In the genomic region with DNA sequence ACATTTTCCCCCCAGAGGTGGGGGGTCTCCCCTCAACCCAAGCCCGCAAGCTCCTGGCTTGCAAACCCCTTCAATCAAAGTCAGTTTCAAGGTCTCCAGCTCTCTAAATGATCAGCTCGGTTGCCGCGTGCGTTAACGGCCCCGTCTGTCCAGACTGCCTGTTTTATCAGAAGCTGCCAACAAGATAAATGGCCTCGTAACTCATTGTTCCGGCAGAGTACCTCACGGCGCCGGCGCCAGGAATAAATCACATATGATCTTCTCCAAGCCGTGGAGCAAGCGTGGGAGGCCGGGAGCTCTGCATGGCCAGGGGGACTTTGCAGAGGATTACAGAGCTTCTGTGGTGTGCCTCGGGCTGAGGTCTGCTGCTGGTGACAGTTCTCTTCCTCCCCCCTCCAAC, we compare ENCODE assay signal across 8 mouse cellular contexts.
DNase-seq lines count a peak whose midpoint lies in the region; ATAC-seq and TF ChIP-seq lines count a peak whose summit lies in the region.

No protein-coding gene starts in this region.

- TF ChIP-seq CTCF in forebrain, postnatal 0 days (IDR thresholded peaks at IDR 0.05; ENCODE audit: low read depth): no peak

- H3K4me2 ChIP-seq in heart, embryonic 12.5 days: peak overlapping the region; percentile 22
- no peak overlapping the region for H3K4me2 ChIP-seq in forebrain, postnatal 0 days (ENCODE audit: low read depth)
- peak overlapping the region; percentile 20; the same call in 1 of the 2 replicates for H3K4me2 ChIP-seq in limb, embryonic 13.5 days (replicated peaks)

- no peaks in the 10 kb centered on the region for H3K36me3 ChIP-seq in heart, embryonic 12.5 days
- H3K36me3 ChIP-seq in forebrain, postnatal 0 days (ENCODE audit: insufficient read depth): no peaks in the 10 kb centered on the region
- H3K36me3 ChIP-seq in limb, embryonic 13.5 days: no peaks in the 10 kb centered on the region

- H3K9me3 ChIP-seq in heart, embryonic 12.5 days (replicated peaks): no peaks in the 10 kb centered on the region
- H3K9me3 ChIP-seq in forebrain, postnatal 0 days (ENCODE audit: low read length): no peaks in the 10 kb centered on the region
- H3K9me3 ChIP-seq in limb, embryonic 13.5 days: no peaks in the 10 kb centered on the region

- peaks cover 50% of the 10 kb centered on the region for H3K4me1 ChIP-seq in heart, embryonic 12.5 days (replicated peaks)
- H3K4me1 ChIP-seq in forebrain, postnatal 0 days (ENCODE audit: insufficient read depth): peaks cover 13% of the 10 kb centered on the region
- peaks cover 26% of the 10 kb centered on the region for H3K4me1 ChIP-seq in limb, embryonic 13.5 days

- no peak for DNase-seq in heart, adult 9 months (ENCODE audit: low spot score in 2 of 2)
- peak; percentile 58 to 63 for DNase-seq in adrenal gland, adult 18-20 months (ENCODE audit: low spot score in 2 of 2)
- DNase-seq in forebrain, postnatal 0 days: no peak
- no peak for DNase-seq in layer of hippocampus, adult 18-20 months (ENCODE audit: low spot score in 2 of 2)
- DNase-seq in thymus, postnatal 10 days (ENCODE audit: low spot score in 2 of 2): no peak

- no peak overlapping the region for H3K4me3 ChIP-seq in heart, embryonic 12.5 days
- no peak overlapping the region for H3K4me3 ChIP-seq in forebrain, postnatal 0 days (ENCODE audit: low read depth, low read length)
- H3K4me3 ChIP-seq in limb, embryonic 13.5 days: no peak overlapping the region

- ATAC-seq in heart, embryonic 12.5 days (ENCODE audit: insufficient number of reproducible peaks, low FRiP score): no peak
- no peak for ATAC-seq in forebrain, postnatal 0 days
- ATAC-seq in limb, embryonic 13.5 days (ENCODE audit: low FRiP score, low read depth): no peak
- no peak for ATAC-seq in CD4-positive, CD25-positive, alpha-beta regulatory T cell, adult 4 months

- no peak overlapping the region for H3K9ac ChIP-seq in heart, embryonic 12.5 days
- no peak overlapping the region for H3K9ac ChIP-seq in forebrain, postnatal 0 days
- 0 out of 2 replicates have a peak overlapping the region, but pooled peaks have one; percentile 2 for H3K9ac ChIP-seq in limb, embryonic 13.5 days

- peak overlapping the region; percentile 52 for H3K27ac ChIP-seq in heart, embryonic 12.5 days (ENCODE audit: poor library complexity, severe bottlenecking)
- 0 out of 2 replicates have a peak overlapping the region, but pooled peaks have one; percentile 15 for H3K27ac ChIP-seq in forebrain, postnatal 0 days (ENCODE audit: low read depth, low read length)
- H3K27ac ChIP-seq in limb, embryonic 13.5 days: no peak overlapping the region

- 15% methylated on average over 17 of the region's 17 CpGs for WGBS in heart, embryonic 12.5 days
- 34% methylated on average over 17 of the region's 17 CpGs for WGBS in forebrain, postnatal 0 days
- WGBS in limb, embryonic 13.5 days: 6% methylated on average over 17 of the region's 17 CpGs

- peaks cover 6% of the 10 kb centered on the region for H3K27me3 ChIP-seq in heart, embryonic 12.5 days (replicated peaks)
- no peaks in the 10 kb centered on the region for H3K27me3 ChIP-seq in forebrain, postnatal 0 days (ENCODE audit: insufficient read depth, low read length)
- H3K27me3 ChIP-seq in limb, embryonic 13.5 days: 0 out of 2 replicates have a peak, but pooled peaks cover 3% of the 10 kb centered on the region

Comparison
In these comparisons a context has a peak if more than half of its experiments do, and no peak if none do; other contexts are left out.
1. DNase-seq: peak in adrenal gland, adult 18-20 months (2 of 2); none in heart, adult 9 months (0 of 2), forebrain, postnatal 0 days (single experiment), layer of hippocampus, adult 18-20 months (0 of 2) and thymus, postnatal 10 days (0 of 2).